Mouse (Mus musculus) cerebellum, adult 2 months (tissue): ENCODE measurements around the gene Sh3rf3. TPM values are rescaled to one million over a fixed set of nuclear protein-coding genes. Genes with fewer than 3 reads are reported as not detected.
A peak's percentile ranks its signal among the peaks of the same experiment; 100 is the strongest.

Experiments
- DNase-seq, 2 experiments: peaks; one replicate each; pipeline ENCODE4 v3.0.0; 2021
- H3K27ac ChIP-seq: fragments of 200-500 bp; 2 replicates; pipeline ENCODE4 v1.5.1; 2012; ENCODE audit warnings: low read length, control low read depth, inconsistent platforms; ENCODE audit not compliant: insufficient read depth
- H3K27me3 ChIP-seq: fragments of 200-500 bp; 2 replicates; pipeline ENCODE4 v1.6.1; 2012; ENCODE audit warnings: inconsistent platforms, mild to moderate bottlenecking, low read length, moderate library complexity; ENCODE audit not compliant: control insufficient read depth, insufficient read depth
- H3K4me1 ChIP-seq: fragments of 200-500 bp; 2 replicates; pipeline ENCODE4 v1.6.1; 2011; ENCODE audit warnings: low read length; ENCODE audit not compliant: control insufficient read depth, insufficient read depth
- H3K4me3 ChIP-seq: fragments of 200-500 bp; replicated peaks from 2 replicates; pipeline ENCODE3; 2011; ENCODE audit warnings: mild to moderate bottlenecking, low read depth, low read length, control low read depth; ENCODE audit not compliant: insufficient read depth
- CTCF ChIP-seq: fragments of 200-500 bp; IDR thresholded peaks from 2 replicates; pipeline ENCODE4 v1.5.1; 2011; ENCODE audit warnings: low read depth, mild to moderate bottlenecking, control low read depth, low read length, moderate library complexity, borderline replicate concordance; ENCODE audit not compliant: insufficient read depth
- POLR2A ChIP-seq: fragments of 200-500 bp; IDR thresholded peaks from 2 replicates; pipeline ENCODE4 v1.6.1; 2011; ENCODE audit warnings: low read length, control low read depth, borderline replicate concordance; ENCODE audit not compliant: insufficient read depth
- WGBS: fragments of 180-500 bp; shearing (Covaris S2); methylation state at CpG from one replicate; pipeline ENCODE4 v1.1.7; 2018; 5-methylcytosine and 5-hydroxymethylcytosine counted together
- polyA plus RNA-seq: library from polyadenylated mRNA; depleted of rRNA; stranded (reverse); fragments of >200 nt; gene quantifications from 2 replicates; pipeline ENCODE4 v1.2.3, GENCODE M21; 2012

The Sh3rf3 gene
- polyA plus RNA-seq, 1 experiment, result 2.8 TPM

DNA sequence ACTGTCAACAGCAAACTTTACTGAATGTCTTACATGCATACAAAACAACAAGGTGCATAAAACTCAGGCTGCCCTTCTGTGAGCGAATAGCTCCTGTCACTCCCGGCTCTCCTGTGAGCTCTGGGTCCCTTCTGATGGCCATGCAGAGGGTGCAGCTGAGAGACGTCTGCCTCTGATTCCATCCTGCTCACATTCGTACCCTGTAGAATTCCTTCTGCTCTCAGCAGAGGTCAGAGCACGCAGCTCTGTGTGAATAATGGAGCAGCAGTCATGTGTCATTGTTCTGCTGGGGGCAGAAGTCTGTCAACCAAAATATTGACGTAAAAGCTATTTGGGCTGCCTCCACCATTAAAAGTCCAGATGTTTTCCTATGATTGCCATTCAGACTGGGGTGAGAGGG is 243.1 kb downstream of the Sh3rf3 start:
- 51% methylated on average over 6 of the region's 6 CpGs for WGBS
- TF ChIP-seq CTCF, result no peak
- TF ChIP-seq POLR2A, result no peak
- Histone ChIP-seq H3K27me3 (no peaks in the 10 kb centered on the region), H3K27ac (no peak overlapping the region), H3K4me3 (no peak overlapping the region), H3K4me1 (no peaks in the 10 kb centered on the region)
- no peak for DNase-seq

DNA sequence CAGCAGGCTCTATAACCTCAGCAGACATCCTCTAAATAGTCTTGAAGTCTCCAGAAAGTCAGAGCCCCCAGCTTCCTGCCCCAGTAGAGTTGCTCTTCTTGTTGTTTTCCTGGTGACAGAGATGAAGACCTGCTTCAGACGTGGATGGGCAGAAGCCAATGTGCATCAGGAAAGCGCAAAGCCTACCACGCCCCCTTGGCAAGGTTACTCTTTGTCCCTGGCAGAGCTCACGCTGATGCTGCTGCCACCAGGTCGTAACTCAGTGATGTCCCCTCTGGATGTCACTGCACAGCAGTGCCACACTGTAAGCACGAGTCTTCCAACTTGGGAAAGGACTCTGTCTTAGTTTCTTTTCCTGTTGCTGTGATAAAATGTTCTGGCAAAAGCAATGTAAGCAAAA is 253.6 kb downstream of the Sh3rf3 start:
- Histone ChIP-seq H3K27me3 (no peaks in the 10 kb centered on the region), H3K27ac (no peak overlapping the region), H3K4me1 (no peaks in the 10 kb centered on the region), H3K4me3 (no peak overlapping the region)
- WGBS, result 16% methylated on average over 6 of the region's 6 CpGs
- no peak for DNase-seq
- TF ChIP-seq POLR2A (no peak), CTCF (no peak)

DNA sequence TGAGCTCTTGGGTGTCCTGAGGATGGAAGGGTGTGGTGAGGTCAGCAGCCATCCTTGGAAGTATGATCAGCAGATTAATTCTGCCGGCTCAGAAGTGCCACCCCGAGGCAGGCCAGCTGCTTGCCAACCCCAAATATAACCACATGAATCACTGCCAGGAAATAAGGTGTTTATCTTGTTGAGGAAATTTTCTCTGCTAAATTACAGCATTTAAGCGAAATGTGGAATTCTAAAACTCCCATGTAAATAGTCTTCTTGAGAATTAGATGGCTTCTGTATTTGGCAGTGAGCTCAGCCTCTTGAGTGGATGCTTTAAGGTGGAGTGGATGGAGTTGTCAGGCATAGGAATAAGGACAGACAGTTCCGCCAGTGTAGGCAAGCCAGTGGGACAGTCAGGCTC is 259.7 kb downstream of the Sh3rf3 start:
- Histone ChIP-seq H3K4me1 (peaks cover 4% of the 10 kb centered on the region; the same call in 1 of the 2 replicates), H3K27ac (no peak overlapping the region), H3K4me3 (no peak overlapping the region), H3K27me3 (no peaks in the 10 kb centered on the region)
- DNase-seq, result peak in 1 of 2 experiments; percentile 7
- TF ChIP-seq CTCF, result no peak
- no peak for TF ChIP-seq POLR2A
- 38% methylated on average over 4 of the region's 4 CpGs for WGBS

DNA sequence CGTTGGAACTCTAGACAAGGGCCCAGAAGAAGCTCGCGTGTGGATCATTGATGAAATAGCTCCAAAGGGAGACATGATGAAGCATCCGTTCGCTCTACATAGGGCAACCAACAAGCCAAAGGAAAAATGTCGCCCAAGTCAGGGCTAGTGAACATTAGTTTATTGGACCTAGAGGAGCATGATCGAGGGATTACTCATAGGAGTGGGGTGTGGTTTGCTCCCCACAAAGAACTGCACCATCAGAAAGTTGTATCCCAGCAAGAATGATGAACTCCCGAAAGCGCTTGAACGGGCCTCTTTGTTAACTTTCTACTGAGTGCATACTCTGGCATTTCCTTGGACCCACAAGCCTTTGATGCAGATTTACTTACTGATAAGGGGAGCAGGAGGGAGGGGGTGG is 263.5 kb downstream of the Sh3rf3 start:
- Histone ChIP-seq H3K4me1 (peaks cover 10% of the 10 kb centered on the region), H3K4me3 (no peak overlapping the region), H3K27me3 (no peaks in the 10 kb centered on the region), H3K27ac (no peak overlapping the region)
- TF ChIP-seq CTCF (no peak), POLR2A (no peak)
- WGBS, result 96% methylated on average over 10 of the region's 10 CpGs
- DNase-seq, result no peak

DNA sequence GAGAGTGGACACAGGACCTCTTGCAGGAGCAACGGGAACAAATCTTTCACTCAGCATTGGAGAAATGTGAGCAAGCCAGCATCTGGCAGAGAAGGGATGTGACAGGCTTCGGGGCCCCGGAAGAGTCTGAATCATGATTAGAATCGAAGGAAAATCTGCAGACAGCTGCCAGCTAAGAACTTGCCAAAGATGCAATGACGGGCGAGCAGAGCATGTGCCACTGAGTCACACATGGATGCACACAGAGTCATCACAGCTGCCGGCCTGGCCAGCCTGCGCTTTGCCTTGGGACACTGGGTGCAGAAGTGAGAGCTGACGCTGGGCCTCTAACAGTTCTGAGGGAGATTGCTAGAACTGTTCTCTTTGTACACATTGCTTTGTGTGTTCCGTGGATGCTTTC is 264.8 kb downstream of the Sh3rf3 start:
- no peak for DNase-seq
- TF ChIP-seq POLR2A (no peak), CTCF (no peak)
- Histone ChIP-seq H3K4me1 (peaks cover 6% of the 10 kb centered on the region), H3K27me3 (no peaks in the 10 kb centered on the region), H3K27ac (no peak overlapping the region), H3K4me3 (no peak overlapping the region)
- 40% methylated on average over 10 of the region's 10 CpGs for WGBS

DNA sequence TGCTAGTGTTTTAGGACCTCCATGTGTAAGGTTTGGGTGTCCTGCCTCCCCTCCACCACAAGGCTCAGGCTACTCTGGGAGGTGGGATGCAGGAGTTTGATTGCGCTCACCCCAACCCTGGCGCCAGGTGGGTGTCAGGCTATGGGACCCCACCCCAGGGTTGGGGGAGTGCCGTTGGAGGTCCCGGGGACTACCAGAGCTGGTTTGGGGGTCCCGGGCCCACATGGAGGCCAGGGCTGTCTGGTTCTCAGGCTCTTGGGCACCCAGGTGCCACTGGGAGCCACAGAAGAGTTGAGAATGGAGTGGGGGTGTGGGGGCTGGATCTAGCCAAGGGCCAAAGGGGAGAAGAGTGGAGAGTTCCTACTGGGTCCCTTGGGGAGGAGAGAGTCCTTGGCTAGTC is 272.4 kb downstream of the Sh3rf3 start:
- Histone ChIP-seq H3K27me3 (no peaks in the 10 kb centered on the region), H3K4me1 (0 out of 2 replicates have a peak, but pooled peaks cover 2% of the 10 kb centered on the region), H3K27ac (no peak overlapping the region), H3K4me3 (no peak overlapping the region)
- no peak for DNase-seq
- WGBS, result 96% methylated on average over 5 of the region's 5 CpGs
- TF ChIP-seq CTCF (no peak), POLR2A (no peak)

DNA sequence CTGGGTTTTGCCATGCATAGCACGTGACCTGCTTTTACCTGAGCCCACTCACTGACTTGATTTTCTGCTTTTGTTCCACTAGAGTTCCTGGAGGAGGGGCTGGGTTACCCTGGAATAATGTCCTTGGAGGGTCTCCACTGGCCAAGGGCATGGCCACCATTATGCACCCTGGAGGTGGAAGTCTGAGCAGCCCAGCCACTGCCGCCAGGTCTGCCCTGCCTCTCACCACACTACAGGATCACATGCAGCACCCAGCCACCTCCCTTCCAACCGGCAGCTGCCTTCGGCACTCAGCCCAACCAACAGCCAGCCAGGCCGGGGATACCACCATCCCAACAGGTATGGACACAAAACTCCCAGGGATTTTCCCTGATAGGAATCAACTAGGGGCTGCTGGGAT is 273.4 kb downstream of the Sh3rf3 start:
- WGBS, result 93% methylated on average over 5 of the region's 5 CpGs
- H3K27me3 ChIP-seq, result no peaks in the 10 kb centered on the region
- TF ChIP-seq POLR2A (no peak), CTCF (no peak)
- H3K27ac ChIP-seq, result no peak overlapping the region
- 0 out of 2 replicates have a peak, but pooled peaks cover 2% of the 10 kb centered on the region for H3K4me1 ChIP-seq
- no peak for DNase-seq
- H3K4me3 ChIP-seq, result no peak overlapping the region

DNA sequence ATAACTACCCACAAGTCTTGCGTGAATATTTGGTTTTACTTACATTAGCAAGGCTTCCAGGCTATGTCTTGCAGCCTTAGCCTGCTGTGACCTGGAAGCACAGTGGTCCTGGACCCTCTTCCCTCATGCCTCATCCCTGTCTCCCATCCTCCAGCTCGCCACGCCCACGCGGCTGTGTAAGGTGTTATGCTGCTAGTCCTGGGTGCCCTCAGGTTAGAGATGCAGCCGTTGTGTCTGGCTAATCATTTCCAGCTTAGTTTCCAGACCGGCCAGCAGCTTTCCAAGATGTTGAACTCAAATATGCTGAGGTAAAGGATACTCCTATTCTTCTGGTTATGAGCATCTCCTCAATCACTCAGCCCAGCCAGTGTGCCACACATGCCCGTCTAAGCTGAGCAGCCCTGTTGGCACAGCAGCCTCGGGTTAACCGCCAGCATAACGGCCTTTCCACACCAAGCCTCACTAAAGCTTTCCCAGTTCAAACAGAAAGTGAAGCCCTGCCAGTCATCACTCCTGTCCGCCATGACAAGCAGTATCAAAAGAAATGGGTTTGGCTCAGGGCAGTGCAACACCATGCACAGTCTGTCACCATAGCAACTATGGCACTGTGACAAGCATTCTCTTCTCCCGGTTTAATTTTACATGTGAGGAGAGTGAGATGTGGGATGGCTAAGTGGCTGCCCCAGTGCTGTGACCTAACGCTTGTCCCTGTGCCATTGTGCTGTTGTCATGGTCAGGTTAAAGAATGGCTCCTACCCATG is 276.9 kb downstream of the Sh3rf3 start:
- H3K4me1 ChIP-seq, result 0 out of 2 replicates have a peak, but pooled peaks cover 2% of the 10 kb centered on the region
- no peak for TF ChIP-seq POLR2A
- no peak for TF ChIP-seq CTCF
- DNase-seq, result peak in 1 of 2 experiments; percentile 7
- no peak overlapping the region for H3K27ac ChIP-seq
- no peaks in the 10 kb centered on the region for H3K27me3 ChIP-seq
- H3K4me3 ChIP-seq, result no peak overlapping the region
- WGBS, result 35% methylated on average over 14 of the region's 14 CpGs
